Mouse (Mus musculus): ENCODE measurements around the gene Clip3. TPM values are rescaled to one million over a fixed set of nuclear protein-coding genes. Genes with fewer than 3 reads are reported as not detected.
A peak's percentile ranks its signal among the peaks of the same experiment; 100 is the strongest.

Clip3 gene
- polyA plus RNA-seq, 1 experiment: 3.3 TPM

DNA sequence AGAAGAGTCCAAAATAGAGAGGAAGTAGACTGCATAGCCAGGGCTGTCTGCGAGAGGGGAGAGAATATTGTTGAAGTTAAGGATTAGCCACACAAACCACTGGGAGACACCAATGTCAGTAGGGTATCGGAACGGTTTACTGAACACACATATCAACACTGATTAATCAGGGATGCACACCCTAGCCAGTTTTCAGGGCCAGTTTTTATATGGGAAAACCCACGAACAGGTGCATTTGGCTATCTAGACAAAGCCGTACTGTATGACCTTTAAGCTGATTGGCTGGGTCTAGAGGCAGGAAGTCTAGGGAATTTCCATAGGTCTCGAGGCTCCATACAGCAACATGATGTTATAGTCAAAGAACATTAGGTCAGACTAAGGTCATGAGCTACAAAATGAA is 31.3 kb downstream of the Clip3 start:
- Histone ChIP-seq H3K27me3 (ENCODE audit: control insufficient read depth, insufficient read depth, low read length) (no peaks in the 10 kb centered on the region), H3K4me1 (replicated peaks; ENCODE audit: control insufficient read depth, insufficient read depth, low read length) (peaks cover 15% of the 10 kb centered on the region), H3K4me3 (ENCODE audit: control insufficient read depth, insufficient read depth, low read length) (peak overlapping the region; percentile 63; the same call in 1 of the 2 replicates), H3K36me3 (ENCODE audit: control insufficient read depth, insufficient read depth, low read length) (no peaks in the 10 kb centered on the region), H3K27ac (ENCODE audit: control insufficient read depth, insufficient read depth, low read length) (peak overlapping the region; percentile 84)
- no peak for TF ChIP-seq POLR2A (IDR thresholded peaks at IDR 0.05; ENCODE audit: control insufficient read depth, extremely low read depth, insufficient read depth, low read length, poor library complexity)
- TF ChIP-seq CTCF (IDR thresholded peaks at IDR 0.05; ENCODE audit: borderline replicate concordance, control insufficient read depth, extremely low read depth, insufficient read depth, low read length, poor library complexity): no peak
- DNase-seq: no peak
- 2% methylated on average over 6 of the region's 6 CpGs for WGBS

DNA sequence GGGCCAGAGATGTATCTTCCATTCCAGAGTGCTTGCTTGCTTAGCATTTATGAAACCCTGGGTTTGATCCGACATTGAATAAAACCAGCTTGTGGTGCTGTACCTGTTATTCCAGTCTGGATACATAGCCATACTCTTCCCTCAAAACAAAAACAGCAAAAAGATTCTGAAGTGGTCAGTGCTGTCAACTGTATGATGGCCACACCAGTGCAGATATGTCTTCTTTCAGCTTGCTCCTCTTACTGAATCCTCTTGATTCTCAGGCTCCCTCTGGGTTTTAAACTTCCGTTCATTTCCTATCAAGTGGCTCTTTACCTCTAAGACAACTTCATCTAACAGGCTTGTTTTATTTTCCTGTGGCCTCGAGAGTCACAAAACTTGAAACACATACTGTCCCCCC is 32.3 kb downstream of the Clip3 start, which contains the start of gene Sdhaf1:
Gene Sdhaf1, minus strand, starts transcription at position 101 of the 400 bp plus-strand sequence.
- no peaks in the 10 kb centered on the region for H3K27me3 ChIP-seq (ENCODE audit: control insufficient read depth, insufficient read depth, low read length)
- peak within 1 kb of the TSS; percentile 84 for H3K27ac ChIP-seq (ENCODE audit: control insufficient read depth, insufficient read depth, low read length)
- 85% methylated on average over 3 of the region's 3 CpGs for WGBS
- no peaks in the 10 kb centered on the region for H3K36me3 ChIP-seq (ENCODE audit: control insufficient read depth, insufficient read depth, low read length)
- TF ChIP-seq POLR2A (IDR thresholded peaks at IDR 0.05; ENCODE audit: control insufficient read depth, extremely low read depth, insufficient read depth, low read length, poor library complexity) (no peak), CTCF (IDR thresholded peaks at IDR 0.05; ENCODE audit: borderline replicate concordance, control insufficient read depth, extremely low read depth, insufficient read depth, low read length, poor library complexity) (no peak)
- no peak for DNase-seq
- H3K4me3 ChIP-seq (ENCODE audit: control insufficient read depth, insufficient read depth, low read length): peak within 1 kb of the TSS; percentile 63; the same call in 1 of the 2 replicates
- peaks cover 15% of the 10 kb centered on the region for H3K4me1 ChIP-seq (replicated peaks; ENCODE audit: control insufficient read depth, insufficient read depth, low read length)

DNA sequence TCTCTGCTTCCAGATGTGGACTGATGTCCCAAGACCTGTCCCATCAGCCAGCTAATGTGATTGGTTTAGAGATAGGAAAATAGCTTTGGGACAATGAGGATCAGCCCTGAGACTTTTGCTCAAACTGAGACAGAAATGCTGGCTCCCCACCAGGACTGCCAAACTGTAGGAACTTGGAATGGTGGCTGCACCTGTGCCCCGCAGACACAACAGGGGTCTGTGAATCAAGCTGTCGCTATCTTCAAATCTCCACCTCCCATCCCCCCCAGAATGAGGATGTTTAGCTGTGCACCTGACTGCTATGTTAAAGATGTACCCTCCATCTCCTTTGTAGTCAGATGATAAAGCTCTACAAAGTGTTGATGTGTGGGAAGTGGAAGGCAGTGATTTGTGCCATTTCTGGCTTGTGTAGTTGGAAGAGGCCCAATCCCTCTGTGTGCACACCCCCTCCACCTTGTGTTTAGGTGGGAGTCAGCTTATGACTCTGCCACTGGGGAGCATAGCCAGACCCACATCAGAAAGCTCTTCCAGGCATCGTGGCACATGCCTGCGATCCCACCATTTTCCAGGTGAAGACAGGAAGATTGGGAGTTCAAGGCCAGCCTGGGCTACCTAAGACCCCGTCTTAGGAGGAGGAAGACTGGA is 32.9 kb downstream of the Clip3 start:
- no peaks in the 10 kb centered on the region for H3K36me3 ChIP-seq (ENCODE audit: control insufficient read depth, insufficient read depth, low read length)
- WGBS: 89% methylated on average over 5 of the region's 5 CpGs

DNA sequence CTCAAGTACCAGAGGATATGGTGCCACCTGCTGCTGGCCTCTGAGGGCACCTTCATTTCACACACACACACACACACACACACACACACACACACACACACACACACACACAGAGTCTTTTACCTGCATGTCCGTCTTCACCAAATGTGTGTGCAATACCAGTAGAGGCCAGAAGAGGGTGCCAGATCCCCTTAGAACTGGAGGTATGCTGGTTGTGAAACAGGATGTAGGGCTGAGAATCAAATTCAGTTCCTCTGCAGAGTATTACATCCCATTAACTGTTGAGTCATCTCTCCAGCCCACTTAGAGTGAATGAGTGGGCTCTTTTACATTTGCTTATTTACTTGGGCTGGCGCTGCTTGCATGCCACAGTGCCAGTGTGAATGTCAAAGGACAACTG is 33.8 kb downstream of the Clip3 start:
- Histone ChIP-seq H3K4me1 (replicated peaks; ENCODE audit: control insufficient read depth, insufficient read depth, low read length) (peaks cover 15% of the 10 kb centered on the region), H3K27me3 (ENCODE audit: control insufficient read depth, insufficient read depth, low read length) (no peaks in the 10 kb centered on the region), H3K4me3 (ENCODE audit: control insufficient read depth, insufficient read depth, low read length) (no peak overlapping the region), H3K36me3 (ENCODE audit: control insufficient read depth, insufficient read depth, low read length) (no peaks in the 10 kb centered on the region), H3K27ac (ENCODE audit: control insufficient read depth, insufficient read depth, low read length) (no peak overlapping the region)
- peak; percentile 72 for DNase-seq
- TF ChIP-seq CTCF (IDR thresholded peaks at IDR 0.05; ENCODE audit: borderline replicate concordance, control insufficient read depth, extremely low read depth, insufficient read depth, low read length, poor library complexity): no peak
- TF ChIP-seq POLR2A (IDR thresholded peaks at IDR 0.05; ENCODE audit: control insufficient read depth, extremely low read depth, insufficient read depth, low read length, poor library complexity): no peak
- WGBS: 69% methylated on average over 2 of the region's 2 CpGs

More for the DNA sequence above, 32.9 kb downstream of the Clip3 start:
- DNase-seq: no peak
- Histone ChIP-seq H3K27me3 (ENCODE audit: control insufficient read depth, insufficient read depth, low read length) (no peaks in the 10 kb centered on the region), H3K4me3 (ENCODE audit: control insufficient read depth, insufficient read depth, low read length) (no peak overlapping the region), H3K27ac (ENCODE audit: control insufficient read depth, insufficient read depth, low read length) (no peak overlapping the region), H3K4me1 (replicated peaks; ENCODE audit: control insufficient read depth, insufficient read depth, low read length) (peaks cover 15% of the 10 kb centered on the region)
- no peak for TF ChIP-seq CTCF (IDR thresholded peaks at IDR 0.05; ENCODE audit: borderline replicate concordance, control insufficient read depth, extremely low read depth, insufficient read depth, low read length, poor library complexity)
- no peak for TF ChIP-seq POLR2A (IDR thresholded peaks at IDR 0.05; ENCODE audit: control insufficient read depth, extremely low read depth, insufficient read depth, low read length, poor library complexity)

DNA sequence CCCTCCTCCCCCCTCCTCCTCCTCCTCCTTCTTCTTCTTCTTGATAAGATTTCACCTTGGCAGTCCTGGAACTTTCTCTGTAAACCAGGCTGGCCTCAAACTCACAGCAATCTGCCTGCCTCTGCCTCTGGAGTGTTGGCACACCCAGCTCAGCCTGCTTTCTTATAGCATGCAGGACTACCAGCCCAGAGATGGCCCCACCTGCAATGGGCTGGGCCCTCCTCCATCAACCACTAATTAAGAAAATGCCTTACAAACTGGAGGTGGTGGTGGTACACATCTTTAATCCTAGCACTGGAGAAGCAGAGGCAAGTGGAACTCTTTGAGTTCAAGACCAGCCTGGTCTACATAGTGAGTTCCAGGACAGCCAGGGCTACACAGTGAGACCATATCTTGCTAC is 34.9 kb downstream of the Clip3 start:
- no peak overlapping the region for H3K4me3 ChIP-seq (ENCODE audit: control insufficient read depth, insufficient read depth, low read length)
- no peak for DNase-seq
- H3K27ac ChIP-seq (ENCODE audit: control insufficient read depth, insufficient read depth, low read length): no peak overlapping the region
- no peaks in the 10 kb centered on the region for H3K27me3 ChIP-seq (ENCODE audit: control insufficient read depth, insufficient read depth, low read length)
- no peaks in the 10 kb centered on the region for H3K36me3 ChIP-seq (ENCODE audit: control insufficient read depth, insufficient read depth, low read length)
- H3K4me1 ChIP-seq (replicated peaks; ENCODE audit: control insufficient read depth, insufficient read depth, low read length): peaks cover 11% of the 10 kb centered on the region
- TF ChIP-seq CTCF (IDR thresholded peaks at IDR 0.05; ENCODE audit: borderline replicate concordance, control insufficient read depth, extremely low read depth, insufficient read depth, low read length, poor library complexity): no peak
- no peak for TF ChIP-seq POLR2A (IDR thresholded peaks at IDR 0.05; ENCODE audit: control insufficient read depth, extremely low read depth, insufficient read depth, low read length, poor library complexity)

DNA sequence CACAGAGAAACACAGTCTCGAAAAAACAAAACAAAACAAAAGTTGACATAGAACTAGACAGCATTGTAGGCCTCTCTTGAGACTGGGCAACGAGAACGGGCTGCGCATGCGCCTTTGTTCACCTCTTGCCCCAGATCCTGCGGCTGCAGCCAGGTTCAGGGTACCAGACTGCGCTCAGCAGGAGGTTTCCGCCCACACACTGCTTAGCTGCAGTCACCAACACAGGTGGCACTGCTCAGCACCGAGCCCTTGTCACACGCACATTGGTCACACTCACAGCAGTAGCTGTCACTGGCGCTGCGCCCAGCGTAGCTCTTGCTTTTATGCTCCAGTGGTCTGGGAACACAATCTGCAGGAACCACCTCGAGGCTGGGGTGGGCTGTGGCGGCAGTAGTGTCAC is 35.6 kb downstream of the Clip3 start:
- TF ChIP-seq POLR2A (IDR thresholded peaks at IDR 0.05; ENCODE audit: control insufficient read depth, extremely low read depth, insufficient read depth, low read length, poor library complexity): no peak
- no peak for TF ChIP-seq CTCF (IDR thresholded peaks at IDR 0.05; ENCODE audit: borderline replicate concordance, control insufficient read depth, extremely low read depth, insufficient read depth, low read length, poor library complexity)
- Histone ChIP-seq H3K27me3 (ENCODE audit: control insufficient read depth, insufficient read depth, low read length) (no peaks in the 10 kb centered on the region), H3K27ac (ENCODE audit: control insufficient read depth, insufficient read depth, low read length) (no peak overlapping the region), H3K36me3 (ENCODE audit: control insufficient read depth, insufficient read depth, low read length) (no peaks in the 10 kb centered on the region), H3K4me1 (replicated peaks; ENCODE audit: control insufficient read depth, insufficient read depth, low read length) (peaks cover 13% of the 10 kb centered on the region), H3K4me3 (ENCODE audit: control insufficient read depth, insufficient read depth, low read length) (no peak overlapping the region)
- DNase-seq: no peak
- 77% methylated on average over 15 of the region's 15 CpGs for WGBS
